Mouse (Mus musculus): ENCODE results near the gene Apom.
A peak's percentile ranks its signal among the peaks of the same experiment; 100 is the strongest.

Gene Apom

DNA sequence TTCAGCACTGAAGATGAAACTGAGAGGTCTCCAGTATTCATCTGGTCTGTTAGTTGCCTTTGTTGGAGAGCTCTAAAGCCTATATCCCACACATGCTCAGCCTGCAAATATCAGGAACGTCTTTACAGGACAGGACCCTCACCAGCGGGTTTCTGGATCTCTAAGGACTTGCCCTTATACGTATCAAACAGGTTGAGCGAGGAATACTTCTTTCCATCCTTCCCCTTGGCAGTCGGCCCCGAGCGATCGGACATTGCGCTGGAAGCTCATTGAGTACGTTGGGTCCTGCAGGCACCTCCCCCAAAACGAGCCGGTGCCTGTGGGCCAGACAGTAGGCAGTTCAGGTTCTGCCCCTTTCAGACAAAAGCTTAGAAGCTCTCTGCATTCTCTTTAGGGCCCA lies 30.9 kb upstream of the Apom start:
- peaks cover 65% of the 10 kb centered on the region for H3K36me3 ChIP-seq (ENCODE audit: insufficient read depth, low read length)
- TF ChIP-seq CTCF (conservative IDR thresholded peaks at IDR 0.05; ENCODE audit: low read length) (no peak), NANOG (IDR thresholded peaks at IDR 0.05; ENCODE audit: borderline replicate concordance, low read length) (no peak)

GRCm38 (mm10) chr17:35162121-35162520 lies 30.3 kb upstream of the Apom start:
- H3K9me3 ChIP-seq (ENCODE audit: low read length) = no peaks in the 10 kb centered on the region
- TF ChIP-seq NANOG (IDR thresholded peaks at IDR 0.05; ENCODE audit: borderline replicate concordance, low read length) (no peak), CTCF (conservative IDR thresholded peaks at IDR 0.05; ENCODE audit: low read length) (no peak), POU5F1 (IDR thresholded peaks at IDR 0.05; ENCODE audit: borderline replicate concordance, low read length) (no peak)
- H3K36me3 ChIP-seq (ENCODE audit: insufficient read depth, low read length) = peaks cover 69% of the 10 kb centered on the region
- no peaks in the 10 kb centered on the region for H3K27me3 ChIP-seq (ENCODE audit: insufficient read depth, low read length)
- H3K4me3 ChIP-seq (replicated peaks; ENCODE audit: low read length) = peak overlapping the region; percentile 99
- H3K4me1 ChIP-seq (replicated peaks; ENCODE audit: low read depth, low read length) = peaks cover 78% of the 10 kb centered on the region

More for the DNA sequence above, 30.9 kb upstream of the Apom start:
- Histone ChIP-seq H3K4me1 (replicated peaks; ENCODE audit: low read depth, low read length) (peaks cover 72% of the 10 kb centered on the region), H3K27me3 (ENCODE audit: insufficient read depth, low read length) (no peaks in the 10 kb centered on the region), H3K9me3 (ENCODE audit: low read length) (no peaks in the 10 kb centered on the region), H3K4me3 (replicated peaks; ENCODE audit: low read length) (peak overlapping the region; percentile 99)

DNA sequence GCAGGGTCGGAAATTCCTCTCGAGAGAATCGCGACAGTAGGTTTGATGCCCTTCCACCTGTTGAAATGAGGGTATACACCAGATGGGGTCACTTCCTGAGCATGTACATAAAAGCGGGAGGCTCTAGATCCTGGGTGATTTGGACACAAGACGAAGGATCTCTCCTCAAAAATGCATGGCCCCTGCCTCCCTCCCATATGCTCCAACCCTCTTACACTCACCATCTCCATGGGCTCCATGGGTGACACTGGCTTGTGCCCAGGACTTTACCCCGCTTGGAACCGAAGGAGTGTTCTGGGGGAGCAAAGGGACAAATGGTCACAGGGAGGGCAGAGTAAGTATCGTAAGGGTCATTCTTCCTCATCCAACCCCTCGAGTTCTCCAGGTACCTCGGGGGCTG lies 29.6 kb upstream of the Apom start:
- Histone ChIP-seq H3K9me3 (ENCODE audit: low read length) (no peaks in the 10 kb centered on the region), H3K4me3 (replicated peaks; ENCODE audit: low read length) (peak overlapping the region; percentile 99), H3K27me3 (ENCODE audit: insufficient read depth, low read length) (no peaks in the 10 kb centered on the region), H3K4me1 (replicated peaks; ENCODE audit: low read depth, low read length) (peaks cover 83% of the 10 kb centered on the region), H3K36me3 (ENCODE audit: insufficient read depth, low read length) (peaks cover 76% of the 10 kb centered on the region)
- TF ChIP-seq POU5F1 (IDR thresholded peaks at IDR 0.05; ENCODE audit: borderline replicate concordance, low read length) (no peak), NANOG (IDR thresholded peaks at IDR 0.05; ENCODE audit: borderline replicate concordance, low read length) (no peak), CTCF (conservative IDR thresholded peaks at IDR 0.05; ENCODE audit: low read length) (no peak)

DNA sequence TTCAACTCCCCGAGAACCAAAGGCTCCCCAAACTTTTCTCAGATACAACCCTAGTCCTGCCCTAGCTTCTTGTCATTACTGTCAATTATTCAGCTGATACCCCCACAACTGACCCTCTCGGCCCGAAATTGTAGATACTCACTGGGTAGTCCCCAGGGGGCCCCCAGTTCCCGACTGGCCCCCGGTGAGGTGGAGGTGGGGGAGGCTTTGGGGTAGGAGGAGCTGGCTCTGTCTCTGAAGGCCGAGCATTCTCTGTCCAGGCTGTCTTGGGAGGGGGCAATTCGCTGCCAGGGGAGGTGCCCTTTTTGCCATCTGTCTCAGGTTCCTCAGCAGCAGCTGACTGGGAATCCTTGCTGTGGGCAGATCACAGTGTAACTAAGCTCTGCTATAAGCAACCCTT lies 27.8 kb upstream of the Apom start:
- Histone ChIP-seq H3K27me3 (ENCODE audit: insufficient read depth, low read length) (no peaks in the 10 kb centered on the region), H3K9me3 (ENCODE audit: low read length) (no peaks in the 10 kb centered on the region), H3K36me3 (ENCODE audit: insufficient read depth, low read length) (peaks cover 93% of the 10 kb centered on the region), H3K4me3 (replicated peaks; ENCODE audit: low read length) (no peak overlapping the region), H3K4me1 (replicated peaks; ENCODE audit: low read depth, low read length) (peaks cover 92% of the 10 kb centered on the region)
- no peak for TF ChIP-seq NANOG (IDR thresholded peaks at IDR 0.05; ENCODE audit: borderline replicate concordance, low read length)
- TF ChIP-seq CTCF (conservative IDR thresholded peaks at IDR 0.05; ENCODE audit: low read length) = no peak
- no peak for TF ChIP-seq POU5F1 (IDR thresholded peaks at IDR 0.05; ENCODE audit: borderline replicate concordance, low read length)

GRCm38 (mm10) chr17:35158850-35159593 lies 27.2 kb upstream of the Apom start:
- H3K4me1 ChIP-seq (replicated peaks; ENCODE audit: low read depth, low read length) = peaks cover 98% of the 10 kb centered on the region
- TF ChIP-seq POU5F1 (IDR thresholded peaks at IDR 0.05; ENCODE audit: borderline replicate concordance, low read length) = no peak
- TF ChIP-seq NANOG (IDR thresholded peaks at IDR 0.05; ENCODE audit: borderline replicate concordance, low read length) = no peak
- no peak for TF ChIP-seq CTCF (conservative IDR thresholded peaks at IDR 0.05; ENCODE audit: low read length)
- H3K36me3 ChIP-seq (ENCODE audit: insufficient read depth, low read length) = peaks cover 100% of the 10 kb centered on the region
- H3K9me3 ChIP-seq (ENCODE audit: low read length) = no peaks in the 10 kb centered on the region
- no peaks in the 10 kb centered on the region for H3K27me3 ChIP-seq (ENCODE audit: insufficient read depth, low read length)
- H3K4me3 ChIP-seq (replicated peaks; ENCODE audit: low read length) = no peak overlapping the region

DNA sequence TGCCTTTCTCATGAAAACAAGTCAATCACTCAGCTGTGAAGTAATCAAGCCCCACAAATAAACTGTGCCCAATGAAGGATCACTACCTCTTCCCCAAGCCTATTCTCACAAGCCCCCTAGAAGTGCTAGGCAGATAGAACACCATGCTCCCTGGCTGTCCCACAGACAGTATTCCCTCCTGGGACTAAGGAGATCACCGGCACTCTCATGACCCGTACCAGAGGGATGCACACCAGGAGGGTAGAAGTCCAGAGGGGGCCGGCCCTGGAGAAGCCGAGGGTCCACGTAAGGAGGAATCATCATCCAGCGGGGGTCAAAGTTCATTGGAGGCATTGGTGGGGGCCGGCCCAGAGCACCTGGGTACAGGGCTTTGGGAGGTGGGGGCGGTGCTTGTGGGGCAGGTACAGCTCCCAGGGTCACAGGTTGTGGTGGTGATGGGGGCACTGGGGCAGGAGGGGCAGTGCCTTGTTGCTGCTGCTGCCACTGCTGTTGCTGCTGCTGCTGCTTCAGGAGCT lies 25.9 kb upstream of the Apom start:
- Histone ChIP-seq H3K4me1 (replicated peaks; ENCODE audit: low read depth, low read length) (peaks cover 90% of the 10 kb centered on the region), H3K27me3 (ENCODE audit: insufficient read depth, low read length) (no peaks in the 10 kb centered on the region), H3K9me3 (ENCODE audit: low read length) (no peaks in the 10 kb centered on the region), H3K36me3 (ENCODE audit: insufficient read depth, low read length) (peaks cover 100% of the 10 kb centered on the region), H3K4me3 (replicated peaks; ENCODE audit: low read length) (no peak overlapping the region)
- TF ChIP-seq POU5F1 (IDR thresholded peaks at IDR 0.05; ENCODE audit: borderline replicate concordance, low read length) = no peak
- no peak for TF ChIP-seq NANOG (IDR thresholded peaks at IDR 0.05; ENCODE audit: borderline replicate concordance, low read length)
- TF ChIP-seq CTCF (conservative IDR thresholded peaks at IDR 0.05; ENCODE audit: low read length) = no peak

DNA sequence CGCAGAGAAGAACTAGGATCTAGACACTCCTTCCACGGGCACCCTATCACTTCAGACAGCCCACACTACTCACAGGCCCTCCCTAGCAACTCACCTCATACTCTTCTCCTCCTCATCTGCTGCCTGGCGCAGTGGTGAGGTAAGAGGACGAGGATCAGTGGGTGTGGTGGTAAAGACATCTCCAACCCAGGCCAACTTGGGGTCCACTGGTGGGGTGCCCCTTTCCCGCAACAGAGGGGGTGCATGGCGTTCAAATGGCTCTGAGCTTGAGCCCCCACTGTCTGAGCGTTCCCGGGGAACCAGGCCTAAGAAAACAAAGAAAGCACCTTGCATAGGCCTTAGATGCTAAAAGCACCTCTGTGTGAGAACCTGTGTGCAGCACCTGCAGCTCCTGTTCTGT lies 25.4 kb upstream of the Apom start:
- no peaks in the 10 kb centered on the region for H3K27me3 ChIP-seq (ENCODE audit: insufficient read depth, low read length)
- H3K4me3 ChIP-seq (replicated peaks; ENCODE audit: low read length) = peak overlapping the region; percentile 26; the same call in 1 of the 2 replicates
- H3K36me3 ChIP-seq (ENCODE audit: insufficient read depth, low read length) = peaks cover 100% of the 10 kb centered on the region
- no peaks in the 10 kb centered on the region for H3K9me3 ChIP-seq (ENCODE audit: low read length)
- H3K4me1 ChIP-seq (replicated peaks; ENCODE audit: low read depth, low read length) = peaks cover 89% of the 10 kb centered on the region
- TF ChIP-seq NANOG (IDR thresholded peaks at IDR 0.05; ENCODE audit: borderline replicate concordance, low read length) (no peak), POU5F1 (IDR thresholded peaks at IDR 0.05; ENCODE audit: borderline replicate concordance, low read length) (no peak), CTCF (conservative IDR thresholded peaks at IDR 0.05; ENCODE audit: low read length) (no peak)

GRCm38 (mm10) chr17:35156461-35157200 lies 24.8 kb upstream of the Apom start:
- H3K9me3 ChIP-seq (ENCODE audit: low read length) = no peaks in the 10 kb centered on the region
- peaks cover 100% of the 10 kb centered on the region for H3K36me3 ChIP-seq (ENCODE audit: insufficient read depth, low read length)
- no peaks in the 10 kb centered on the region for H3K27me3 ChIP-seq (ENCODE audit: insufficient read depth, low read length)
- TF ChIP-seq CTCF (conservative IDR thresholded peaks at IDR 0.05; ENCODE audit: low read length) = no peak
- no peak for TF ChIP-seq NANOG (IDR thresholded peaks at IDR 0.05; ENCODE audit: borderline replicate concordance, low read length)
- TF ChIP-seq POU5F1 (IDR thresholded peaks at IDR 0.05; ENCODE audit: borderline replicate concordance, low read length) = no peak
- H3K4me3 ChIP-seq (replicated peaks; ENCODE audit: low read length) = peak overlapping the region; percentile 26; the same call in 1 of the 2 replicates
- H3K4me1 ChIP-seq (replicated peaks; ENCODE audit: low read depth, low read length) = peaks cover 82% of the 10 kb centered on the region
